ENCODE assay signal across 20 mouse cellular contexts in the genomic region with DNA sequence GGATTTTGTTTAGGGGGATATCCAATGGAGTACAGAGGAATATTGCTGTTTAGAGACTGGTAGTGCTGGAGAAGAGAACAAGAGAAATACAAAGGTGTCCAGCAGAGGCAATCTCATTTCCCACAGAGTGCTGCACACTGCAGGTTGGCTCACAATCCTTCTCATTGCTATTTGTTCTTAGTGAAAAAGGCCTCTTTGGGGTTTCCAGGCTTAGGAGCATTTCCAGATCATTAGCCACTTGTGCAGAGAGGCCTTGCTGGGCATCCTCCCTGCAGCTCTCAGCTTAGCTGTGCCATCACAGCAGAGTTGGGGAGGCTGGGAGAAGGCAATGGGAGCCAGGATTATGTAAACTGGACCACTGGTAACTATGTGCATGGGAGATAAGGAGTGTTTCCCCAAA.
DNase-seq lines count a peak whose midpoint lies in the region; ATAC-seq and TF ChIP-seq lines count a peak whose summit lies in the region.
"Had no signal": no experiment of that assay in that cellular context is flagged by ENCODE, and none has a peak within 500 bp of the region (broad histone marks: within the 10 kb centered on the region; RNA-seq: fewer than 3 reads in every experiment).

No protein-coding gene starts in this region.

- no peak for ATAC-seq in midbrain, embryonic 12.5 days (ENCODE audit: low FRiP score, low read depth)
- peak; percentile 47 for ATAC-seq in forebrain, embryonic 16.5 days
- ATAC-seq in midbrain, postnatal 0 days (ENCODE audit: low FRiP score), result no peak
- ATAC-seq: Patski had no signal

- H3K27me3 ChIP-seq in midbrain, embryonic 12.5 days, result no peaks in the 10 kb centered on the region
- H3K27me3 ChIP-seq in midbrain, embryonic 10.5 days (ENCODE audit: low read depth, poor library complexity, severe bottlenecking), result no peaks in the 10 kb centered on the region
- 0 out of 2 replicates have a peak, but pooled peaks cover 2% of the 10 kb centered on the region for H3K27me3 ChIP-seq in forebrain, embryonic 16.5 days (replicated peaks; ENCODE audit: control insufficient read depth, insufficient read depth, low read length)
- no peaks in the 10 kb centered on the region for H3K27me3 ChIP-seq in midbrain, postnatal 0 days (ENCODE audit: insufficient read depth, low read length)
- H3K27me3 ChIP-seq: embryonic facial prominence, embryonic 13.5 days; limb, embryonic 12.5 days; neural tube, embryonic 12.5 days; Patski; stomach, embryonic 15.5 days had no signal

- no peak overlapping the region for H3K4me3 ChIP-seq in midbrain, embryonic 12.5 days
- no peak overlapping the region for H3K4me3 ChIP-seq in midbrain, embryonic 10.5 days
- no peak overlapping the region for H3K4me3 ChIP-seq in forebrain, embryonic 16.5 days (replicated peaks; ENCODE audit: low read length)
- no peak overlapping the region for H3K4me3 ChIP-seq in midbrain, postnatal 0 days (ENCODE audit: low read depth, low read length)
- H3K4me3 ChIP-seq: embryonic facial prominence, embryonic 13.5 days; left cerebral cortex, adult 2 months; limb, embryonic 12.5 days; neural tube, embryonic 12.5 days; stomach, embryonic 15.5 days had no signal

- no peaks in the 10 kb centered on the region for H3K9me3 ChIP-seq in midbrain, embryonic 12.5 days
- no peaks in the 10 kb centered on the region for H3K9me3 ChIP-seq in midbrain, embryonic 10.5 days (replicated peaks)
- no peaks in the 10 kb centered on the region for H3K9me3 ChIP-seq in forebrain, embryonic 16.5 days (ENCODE audit: control insufficient read depth, low read length)
- H3K9me3 ChIP-seq in midbrain, postnatal 0 days (ENCODE audit: low read length), result no peaks in the 10 kb centered on the region
- H3K9me3 ChIP-seq: embryonic facial prominence, embryonic 13.5 days; limb, embryonic 12.5 days; neural tube, embryonic 12.5 days; stomach, embryonic 15.5 days had no signal

- no peak for TF ChIP-seq CTCF in midbrain, postnatal 0 days (IDR thresholded peaks at IDR 0.05)

- no peaks in the 10 kb centered on the region for H3K36me3 ChIP-seq in midbrain, embryonic 12.5 days
- H3K36me3 ChIP-seq in midbrain, embryonic 10.5 days, result no peaks in the 10 kb centered on the region
- no peaks in the 10 kb centered on the region for H3K36me3 ChIP-seq in forebrain, embryonic 16.5 days (ENCODE audit: control insufficient read depth, insufficient read depth)
- no peaks in the 10 kb centered on the region for H3K36me3 ChIP-seq in midbrain, postnatal 0 days (ENCODE audit: insufficient read depth, low read length)
- H3K36me3 ChIP-seq: embryonic facial prominence, embryonic 13.5 days; limb, embryonic 12.5 days; neural tube, embryonic 12.5 days; stomach, embryonic 15.5 days had no signal

- DNase-seq in midbrain, embryonic 10.5 days (ENCODE audit: low spot score), result no peak
- peak; percentile 85 for DNase-seq in cerebellum, adult 9-11 months
- peak; percentile 21 for DNase-seq in midbrain, postnatal 0 days (ENCODE audit: low spot score)
- no peak for DNase-seq in urinary bladder, postnatal 4 days (ENCODE audit: low spot score in 2 of 2)
- DNase-seq in layer of hippocampus, adult 11-12 months (ENCODE audit: low spot score), result no peak
- no peak for DNase-seq in gastrocnemius, postnatal 10 days
- DNase-seq: B cell, adult 2 months; gastrocnemius, postnatal 14 days; heart, postnatal 14 days; kidney, adult 2 months; lung, postnatal 10 days had no signal

- peaks cover 12% of the 10 kb centered on the region; the same call in 1 of the 2 replicates for H3K4me1 ChIP-seq in midbrain, embryonic 12.5 days
- H3K4me1 ChIP-seq in midbrain, embryonic 10.5 days, result peaks cover 13% of the 10 kb centered on the region
- H3K4me1 ChIP-seq in forebrain, embryonic 16.5 days (replicated peaks; ENCODE audit: control insufficient read depth, insufficient read depth, low read length), result peaks cover 3% of the 10 kb centered on the region
- H3K4me1 ChIP-seq in midbrain, postnatal 0 days (ENCODE audit: insufficient read depth, low read length), result peaks cover 6% of the 10 kb centered on the region; the same call in 1 of the 2 replicates
- H3K4me1 ChIP-seq: embryonic facial prominence, embryonic 13.5 days; limb, embryonic 12.5 days; stomach, embryonic 15.5 days had no signal

- H3K27ac ChIP-seq in midbrain, embryonic 12.5 days (replicated peaks), result 0 out of 2 replicates have a peak overlapping the region, but pooled peaks have one; percentile 2
- H3K27ac ChIP-seq in midbrain, embryonic 10.5 days (replicated peaks), result no peak overlapping the region
- no peak overlapping the region for H3K27ac ChIP-seq in forebrain, embryonic 16.5 days (ENCODE audit: low read length)
- no peak overlapping the region for H3K27ac ChIP-seq in midbrain, postnatal 0 days (ENCODE audit: low read depth, low read length)
- H3K27ac ChIP-seq: embryonic facial prominence, embryonic 13.5 days; left cerebral cortex, adult 2 months; limb, embryonic 12.5 days; liver, embryonic 14.5 days; neural tube, embryonic 12.5 days; stomach, embryonic 15.5 days had no signal

- H3K4me2 ChIP-seq in midbrain, embryonic 12.5 days (replicated peaks), result no peak overlapping the region
- no peak overlapping the region for H3K4me2 ChIP-seq in forebrain, embryonic 16.5 days (ENCODE audit: low read length)
- no peak overlapping the region for H3K4me2 ChIP-seq in midbrain, postnatal 0 days (ENCODE audit: low read depth, low read length, poor library complexity, severe bottlenecking)
- H3K4me2 ChIP-seq: embryonic facial prominence, embryonic 13.5 days; limb, embryonic 12.5 days; neural tube, embryonic 12.5 days; stomach, embryonic 15.5 days had no signal

- no peak overlapping the region for H3K9ac ChIP-seq in midbrain, embryonic 12.5 days (replicated peaks)
- H3K9ac ChIP-seq in forebrain, embryonic 16.5 days (replicated peaks; ENCODE audit: low read depth, low read length), result no peak overlapping the region
- H3K9ac ChIP-seq in midbrain, postnatal 0 days (replicated peaks; ENCODE audit: low read length, poor library complexity, severe bottlenecking), result no peak overlapping the region
- H3K9ac ChIP-seq: embryonic facial prominence, embryonic 13.5 days; limb, embryonic 12.5 days; liver, embryonic 14.5 days; neural tube, embryonic 12.5 days; stomach, embryonic 15.5 days had no signal

Comparison
In these comparisons a context has a peak if more than half of its experiments do, and no peak if none do; other contexts are left out.
1. DNase-seq: peak in cerebellum, adult 9-11 months (single experiment) and midbrain, postnatal 0 days (single experiment); none in midbrain, embryonic 10.5 days (single experiment), urinary bladder, postnatal 4 days (0 of 2), layer of hippocampus, adult 11-12 months (single experiment) and gastrocnemius, postnatal 10 days (single experiment).